Mouse (Mus musculus) hindbrain, embryonic 14.5 days (tissue): ENCODE measurements around the gene Tmem217. TPM values are rescaled to one million over a fixed set of nuclear protein-coding genes. Genes with fewer than 3 reads are reported as not detected.

Experiments used
- ATAC-seq: fragments of 200-750 bp; cut with Nextera tagmentation; 2 replicates; pipeline ENCODE4 v1.8.0; 2017; ENCODE audit warnings: moderate number of reproducible peaks, mild to moderate bottlenecking, moderate TSS enrichment, moderate library complexity; ENCODE audit not compliant: low FRiP score
- DNase-seq: peaks from one replicate; pipeline ENCODE4 v3.0.0-alpha.2; 2015; ENCODE audit warnings: low spot score
- H3K27ac ChIP-seq: fragments of 300-500 bp; sonication (generic); 2 replicates; pipeline ENCODE4 v1.5.1; 2014; ENCODE audit warnings: mild to moderate bottlenecking, moderate library complexity
- H3K27me3 ChIP-seq: fragments of 300-500 bp; sonication (generic); 2 replicates; pipeline ENCODE4 v1.6.1; 2014; ENCODE audit warnings: mild to moderate bottlenecking, low read length, mixed read lengths; ENCODE audit not compliant: control insufficient read depth, insufficient read depth
- H3K36me3 ChIP-seq: fragments of 300-500 bp; sonication (generic); replicated peaks from 2 replicates; pipeline ENCODE4 v1.6.1; 2014; ENCODE audit not compliant: control insufficient read depth, insufficient read depth
- H3K4me1 ChIP-seq: fragments of 300-500 bp; sonication (generic); replicated peaks from 2 replicates; pipeline ENCODE4 v1.6.1; 2014; ENCODE audit warnings: antibody characterized with exemption, low read length, mixed read lengths; ENCODE audit not compliant: control insufficient read depth, insufficient read depth
- H3K4me2 ChIP-seq: fragments of 300-500 bp; sonication (generic); replicated peaks from 2 replicates; pipeline ENCODE4 v1.6.1; 2014; ENCODE audit warnings: mild to moderate bottlenecking, moderate library complexity
- H3K4me3 ChIP-seq: fragments of 300-500 bp; sonication (generic); replicated peaks from 2 replicates; pipeline ENCODE4 v1.5.1; 2014; ENCODE audit warnings: mild to moderate bottlenecking, low read length
- H3K9ac ChIP-seq: fragments of 300-500 bp; sonication (generic); 2 replicates; pipeline ENCODE4 v1.6.1; 2014
- H3K9me3 ChIP-seq: fragments of 300-500 bp; sonication (generic); 2 replicates; pipeline ENCODE4 v1.6.1; 2016; ENCODE audit warnings: low read length; ENCODE audit not compliant: control insufficient read depth
- WGBS: fragments of 180-500 bp; shearing (Covaris S2); extraction: QIAGEN DNeasy Blood & Tissue Kit; methylation state at CpG from one replicate; pipeline ENCODE4 v1.1.7; 2014; 5-methylcytosine and 5-hydroxymethylcytosine counted together
- polyA plus RNA-seq: library from polyadenylated mRNA; unstranded; fragments of >200 nt; fragmentation: Nextera tagmentation; extraction: Ambion mirVana; gene quantifications from 2 replicates; pipeline ENCODE4 v1.2.1, GENCODE M21; 2014

Tmem217 gene
- polyA plus RNA-seq, 1 experiment from 2014 or later, result 0.50 TPM

DNA sequence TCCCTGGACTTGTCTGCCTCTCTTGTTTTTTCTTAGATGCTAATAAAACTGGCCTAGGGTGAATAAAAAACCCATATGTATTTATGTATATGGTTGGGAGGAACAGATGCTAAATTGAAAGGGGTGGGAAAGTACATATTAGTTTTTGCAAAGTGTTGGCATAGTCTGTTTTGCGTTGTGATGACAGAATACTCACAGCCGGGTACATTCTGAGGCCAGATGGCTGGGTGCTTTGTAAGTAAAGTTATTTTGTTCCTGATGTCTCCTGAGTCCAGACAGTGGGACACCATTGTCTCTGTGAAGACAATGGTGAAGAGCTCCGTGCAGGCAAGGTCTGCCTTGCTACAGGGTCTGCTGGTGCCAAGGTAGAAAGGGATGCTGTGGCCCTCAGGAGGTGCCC lies 32.6 kb upstream of the Tmem217 start:
- H3K4me1 ChIP-seq, result peaks cover 9% of the 10 kb centered on the region
- no peak overlapping the region for H3K4me3 ChIP-seq
- H3K9ac ChIP-seq, result no peak overlapping the region
- DNase-seq (no peak), ATAC-seq (no peak)
- no peak overlapping the region for H3K27ac ChIP-seq
- 65% methylated on average over 3 of the region's 3 CpGs for WGBS
- H3K36me3 ChIP-seq, result peaks cover 31% of the 10 kb centered on the region
- no peak overlapping the region for H3K4me2 ChIP-seq
- no peaks in the 10 kb centered on the region for H3K27me3 ChIP-seq
- no peaks in the 10 kb centered on the region for H3K9me3 ChIP-seq

DNA sequence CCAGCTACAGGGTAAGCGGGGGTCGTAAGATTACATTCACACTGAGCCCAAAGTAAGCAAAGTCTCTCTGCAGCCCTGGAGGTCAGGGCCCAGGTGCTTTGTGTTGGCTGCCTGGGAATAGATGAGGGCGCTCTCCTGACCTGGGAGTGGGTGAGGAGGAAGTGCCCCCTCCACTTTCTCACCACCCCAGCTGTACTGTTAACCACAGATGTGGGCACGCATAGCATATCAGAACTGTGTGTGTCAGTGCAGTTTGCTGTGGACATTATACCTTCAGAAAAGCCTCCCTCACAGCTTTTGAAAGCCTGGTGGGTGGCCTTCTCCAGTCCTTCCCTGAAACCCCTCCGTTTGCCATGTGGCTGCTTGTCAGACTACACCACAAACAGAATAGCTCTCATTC lies 32.1 kb upstream of the Tmem217 start:
- H3K4me2 ChIP-seq, result no peak overlapping the region
- H3K27me3 ChIP-seq, result no peaks in the 10 kb centered on the region
- ATAC-seq, result no peak
- no peak overlapping the region for H3K9ac ChIP-seq
- peaks cover 35% of the 10 kb centered on the region for H3K36me3 ChIP-seq
- no peaks in the 10 kb centered on the region for H3K9me3 ChIP-seq
- H3K4me3 ChIP-seq, result no peak overlapping the region
- 85% methylated on average over 5 of the region's 5 CpGs for WGBS
- no peak overlapping the region for H3K27ac ChIP-seq
- DNase-seq, result no peak
- peaks cover 5% of the 10 kb centered on the region for H3K4me1 ChIP-seq

- no peak overlapping the region for H3K4me3 ChIP-seq
- no peak overlapping the region for H3K4me2 ChIP-seq
- 88% methylated on average over 5 of the region's 5 CpGs for WGBS
- peaks cover 40% of the 10 kb centered on the region for H3K36me3 ChIP-seq
- H3K9ac ChIP-seq, result no peak overlapping the region
- no peak for ATAC-seq
- H3K9me3 ChIP-seq, result no peaks in the 10 kb centered on the region
- DNase-seq, result no peak
- H3K4me1 ChIP-seq, result no peaks in the 10 kb centered on the region; the same call in 1 of the 2 replicates
- no peak overlapping the region for H3K27ac ChIP-seq
- no peaks in the 10 kb centered on the region for H3K27me3 ChIP-seq
Observed at GRCm38 (mm10) chr17:29583569-29583968, 31.4 kb upstream of the Tmem217 start.

DNA sequence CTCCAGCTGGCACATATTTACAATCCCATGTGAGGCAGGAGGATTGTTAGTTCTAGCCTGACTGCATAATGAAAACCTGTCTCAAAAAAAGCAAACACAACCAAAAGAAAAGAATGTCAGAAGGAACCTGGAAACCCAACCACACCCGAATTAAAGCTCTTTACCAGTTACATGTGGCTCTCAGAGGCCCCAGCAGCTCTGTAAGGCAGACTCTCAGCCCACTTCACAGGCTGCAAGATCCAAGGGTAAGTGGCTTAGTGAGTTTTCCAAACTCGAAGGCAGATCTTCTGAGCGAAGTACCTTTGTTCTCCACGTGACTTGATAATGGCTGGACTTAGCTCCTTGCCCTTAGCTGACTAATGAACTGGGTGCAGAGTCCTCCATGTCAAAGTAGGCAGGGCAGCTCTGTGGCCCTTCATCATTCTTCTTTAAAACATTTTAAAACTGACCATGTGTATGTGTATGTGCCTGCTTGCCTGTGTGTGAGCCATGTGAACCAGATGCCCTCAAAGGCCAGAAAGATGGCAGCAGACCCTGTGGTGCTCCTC lies 27.5 kb upstream of the Tmem217 start:
- Histone ChIP-seq H3K36me3 (peaks cover 67% of the 10 kb centered on the region), H3K27ac (no peak overlapping the region), H3K9ac (no peak overlapping the region), H3K27me3 (no peaks in the 10 kb centered on the region), H3K9me3 (no peaks in the 10 kb centered on the region), H3K4me2 (no peak overlapping the region), H3K4me1 (no peaks in the 10 kb centered on the region), H3K4me3 (no peak overlapping the region)
- DNase-seq (no peak), ATAC-seq (no peak)
- WGBS, result 87% methylated on average over 4 of the region's 4 CpGs

GRCm38 (mm10) chr17:29569831-29570230 lies 17.6 kb upstream of the Tmem217 start:
- H3K4me1 ChIP-seq, result no peaks in the 10 kb centered on the region
- H3K4me2 ChIP-seq, result no peak overlapping the region
- no peak overlapping the region for H3K4me3 ChIP-seq
- H3K27ac ChIP-seq, result no peak overlapping the region
- H3K9me3 ChIP-seq, result no peaks in the 10 kb centered on the region
- peaks cover 69% of the 10 kb centered on the region for H3K36me3 ChIP-seq
- WGBS, result 83% methylated on average over 6 of the region's 6 CpGs
- no peak for ATAC-seq
- DNase-seq, result no peak
- no peak overlapping the region for H3K9ac ChIP-seq
- no peaks in the 10 kb centered on the region for H3K27me3 ChIP-seq

DNA sequence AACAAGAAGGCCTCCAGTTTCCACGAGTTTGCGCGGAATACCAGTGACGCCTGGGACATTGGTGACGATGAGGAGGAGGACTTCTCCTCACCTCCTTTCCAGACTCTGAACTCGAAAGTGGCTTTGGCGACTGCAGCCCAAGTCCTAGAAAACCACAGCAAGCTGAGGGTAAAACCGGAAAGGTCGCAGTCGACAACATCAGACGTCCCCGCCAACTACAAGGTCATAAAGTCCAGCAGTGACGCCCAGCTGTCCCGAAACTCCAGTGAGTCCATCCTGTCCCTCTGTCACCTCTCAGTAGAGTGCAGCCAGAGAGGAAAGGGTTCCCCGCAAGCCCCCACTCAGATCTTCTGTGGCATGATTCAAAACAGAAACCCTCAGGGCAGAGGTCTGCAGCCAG lies 16.2 kb upstream of the Tmem217 start:
- H3K9ac ChIP-seq, result no peak overlapping the region
- no peak for ATAC-seq
- H3K36me3 ChIP-seq, result peaks cover 62% of the 10 kb centered on the region
- H3K27ac ChIP-seq, result no peak overlapping the region
- no peaks in the 10 kb centered on the region for H3K9me3 ChIP-seq
- H3K4me1 ChIP-seq, result no peaks in the 10 kb centered on the region
- no peak for DNase-seq
- H3K27me3 ChIP-seq, result no peaks in the 10 kb centered on the region
- H3K4me2 ChIP-seq, result no peak overlapping the region
- no peak overlapping the region for H3K4me3 ChIP-seq
- 93% methylated on average over 15 of the region's 15 CpGs for WGBS

DNA sequence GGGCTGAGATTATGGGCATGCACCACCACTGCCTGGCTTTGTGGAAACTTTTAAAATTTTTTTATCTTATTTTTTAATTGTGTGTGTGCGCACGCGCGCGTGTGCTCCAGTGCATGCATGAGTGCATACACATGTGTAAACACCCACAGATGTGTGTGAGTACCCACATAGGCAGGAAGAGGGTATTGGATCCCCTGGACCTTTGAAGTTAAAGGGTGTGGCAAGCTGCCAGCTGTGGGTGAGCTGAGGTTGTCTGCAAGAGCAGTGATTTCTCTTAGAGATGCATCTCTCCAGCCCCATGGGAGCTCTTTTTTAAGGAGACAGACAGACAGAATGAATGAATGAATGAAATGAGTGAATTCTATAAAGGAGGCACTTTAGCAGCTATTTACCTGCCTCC lies 13.3 kb upstream of the Tmem217 start:
- no peak overlapping the region for H3K27ac ChIP-seq
- H3K36me3 ChIP-seq, result peaks cover 33% of the 10 kb centered on the region
- H3K27me3 ChIP-seq, result no peaks in the 10 kb centered on the region
- H3K9ac ChIP-seq, result no peak overlapping the region
- ATAC-seq, result no peak
- 97% methylated on average over 5 of the region's 5 CpGs for WGBS
- no peaks in the 10 kb centered on the region for H3K4me1 ChIP-seq
- no peaks in the 10 kb centered on the region for H3K9me3 ChIP-seq
- H3K4me2 ChIP-seq, result no peak overlapping the region
- H3K4me3 ChIP-seq, result no peak overlapping the region
- no peak for DNase-seq

DNA sequence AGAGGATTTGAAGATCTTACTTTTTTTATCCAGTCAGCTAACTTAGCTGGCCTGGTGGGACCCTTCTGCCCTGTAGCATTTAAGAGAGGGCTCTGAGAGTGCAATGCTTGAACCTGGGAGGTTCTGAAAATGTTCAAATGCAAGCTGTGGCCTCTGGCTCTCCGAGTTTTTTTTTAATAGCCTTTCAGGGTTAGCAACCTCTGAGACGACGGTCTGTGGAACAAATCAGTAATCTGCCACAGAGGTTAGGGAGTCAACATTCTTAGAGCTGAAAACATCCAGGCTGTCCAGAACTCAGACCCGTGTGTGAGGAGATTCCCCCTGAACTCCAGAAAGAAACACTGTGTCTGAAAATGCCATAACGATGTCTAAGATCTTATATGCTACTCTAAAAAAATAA lies 6.3 kb upstream of the Tmem217 start:
- ATAC-seq (no peak), DNase-seq (no peak)
- Histone ChIP-seq H3K4me2 (no peak overlapping the region), H3K4me3 (no peak overlapping the region), H3K27me3 (no peaks in the 10 kb centered on the region), H3K4me1 (no peaks in the 10 kb centered on the region), H3K36me3 (no peaks in the 10 kb centered on the region), H3K27ac (no peak overlapping the region), H3K9ac (no peak overlapping the region), H3K9me3 (no peaks in the 10 kb centered on the region)
- 83% methylated on average over 5 of the region's 5 CpGs for WGBS

DNA sequence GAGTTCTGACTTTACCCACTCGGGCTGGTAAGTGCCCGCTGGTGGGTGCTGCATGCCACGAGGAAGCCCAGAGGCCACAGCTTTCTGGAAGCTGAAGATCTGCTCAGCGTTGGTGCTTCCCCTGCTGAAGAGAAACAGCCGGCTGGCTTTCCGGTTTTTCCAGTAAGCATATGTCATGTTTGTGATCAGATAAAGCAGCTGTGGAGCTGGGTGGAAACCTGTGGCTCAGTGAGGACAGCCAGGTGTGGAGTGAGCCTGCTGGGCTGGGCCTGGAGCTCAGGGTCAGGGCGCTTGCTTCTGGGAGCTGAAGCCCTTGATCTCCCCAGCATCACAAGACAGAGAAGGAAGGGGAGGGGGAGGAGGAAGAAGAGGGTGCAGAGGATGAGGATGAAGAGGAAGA lies 4.7 kb upstream of the Tmem217 start:
- H3K9me3 ChIP-seq, result no peaks in the 10 kb centered on the region
- ATAC-seq (no peak), DNase-seq (no peak)
- no peak overlapping the region for H3K27ac ChIP-seq
- no peak overlapping the region for H3K4me2 ChIP-seq
- H3K27me3 ChIP-seq, result no peaks in the 10 kb centered on the region
- WGBS, result 92% methylated on average over 7 of the region's 7 CpGs
- H3K36me3 ChIP-seq, result no peaks in the 10 kb centered on the region
- no peaks in the 10 kb centered on the region for H3K4me1 ChIP-seq
- no peak overlapping the region for H3K4me3 ChIP-seq
- H3K9ac ChIP-seq, result no peak overlapping the region

DNA sequence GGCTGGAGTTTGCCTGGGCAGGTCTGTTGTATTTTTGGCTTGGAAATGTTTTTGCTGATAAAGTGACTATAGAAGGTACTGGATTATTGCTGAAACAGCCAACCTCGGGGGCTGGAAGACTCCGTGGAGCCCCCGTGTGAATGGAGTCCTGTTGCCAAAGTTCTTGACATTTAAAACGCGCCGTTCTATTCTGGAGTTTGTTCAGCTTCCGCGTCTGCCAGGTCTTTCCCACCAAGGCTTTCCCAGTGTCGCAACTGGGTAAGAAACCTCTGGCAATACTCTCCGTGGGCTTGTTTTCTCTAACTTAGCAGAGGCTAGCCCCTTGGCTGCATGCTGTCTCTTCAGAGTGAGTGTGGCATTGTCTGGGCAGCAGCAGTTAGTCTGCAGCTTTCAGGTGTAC lies 4.3 kb upstream of the Tmem217 start:
- Histone ChIP-seq H3K4me2 (no peak overlapping the region), H3K4me3 (no peak overlapping the region), H3K27me3 (no peaks in the 10 kb centered on the region), H3K9me3 (no peaks in the 10 kb centered on the region), H3K4me1 (no peaks in the 10 kb centered on the region), H3K27ac (no peak overlapping the region), H3K36me3 (no peaks in the 10 kb centered on the region), H3K9ac (no peak overlapping the region)
- ATAC-seq, result no peak
- no peak for DNase-seq
- 90% methylated on average over 10 of the region's 10 CpGs for WGBS
